Mouse (Mus musculus) liver, embryonic 11.5 days (tissue): ENCODE measurements around the gene Cd180. TPM values are rescaled to one million over a fixed set of nuclear protein-coding genes. Genes with fewer than 3 reads are reported as not detected.

Experiments
- ATAC-seq: fragments of 200-750 bp; cut with Nextera tagmentation; replicated peaks from 2 replicates; pipeline ENCODE4 v1.8.0; 2017; ENCODE audit warnings: moderate number of reproducible peaks, mild to moderate bottlenecking, moderate TSS enrichment, moderate library complexity; ENCODE audit not compliant: low FRiP score
- DNase-seq: peaks from one replicate; pipeline ENCODE4 v3.0.0-alpha.2; 2017; ENCODE audit warnings: low spot score
- H3K27ac ChIP-seq: fragments of 300-500 bp; sonication (generic); 2 replicates; pipeline ENCODE4 v1.5.1; 2014; ENCODE audit warnings: mild to moderate bottlenecking, low read depth, low read length, control low read depth
- H3K27me3 ChIP-seq: fragments of 300-500 bp; sonication (generic); replicated peaks from 2 replicates; pipeline ENCODE4 v1.6.1; 2014; ENCODE audit warnings: low read length, mixed read lengths; ENCODE audit not compliant: control insufficient read depth, insufficient read depth
- H3K36me3 ChIP-seq: fragments of 300-500 bp; sonication (generic); 2 replicates; pipeline ENCODE4 v1.6.1; 2014; ENCODE audit warnings: mild to moderate bottlenecking, low read length, moderate library complexity, mixed read lengths; ENCODE audit not compliant: control insufficient read depth, insufficient read depth
- H3K4me1 ChIP-seq: fragments of 300-500 bp; sonication (generic); replicated peaks from 2 replicates; pipeline ENCODE4 v1.6.1; 2014; ENCODE audit warnings: low read length, mixed read lengths; ENCODE audit not compliant: control insufficient read depth, insufficient read depth
- H3K4me2 ChIP-seq: fragments of 300-500 bp; sonication (generic); 2 replicates; pipeline ENCODE4 v1.6.1; 2014; ENCODE audit warnings: mild to moderate bottlenecking, control low read depth, moderate library complexity
- H3K4me3 ChIP-seq: fragments of 300-500 bp; sonication (generic); 2 replicates; pipeline ENCODE4 v1.5.1; 2014; ENCODE audit warnings: low read depth, low read length, control low read depth
- H3K9ac ChIP-seq: fragments of 300-500 bp; sonication (generic); 2 replicates; pipeline ENCODE4 v1.6.1; 2014; ENCODE audit warnings: low read depth, low read length, control low read depth
- H3K9me3 ChIP-seq: fragments of 300-500 bp; sonication (generic); 2 replicates; pipeline ENCODE4 v1.6.1; 2016; ENCODE audit warnings: low read length, inconsistent platforms, mixed read lengths; ENCODE audit not compliant: control insufficient read depth
- WGBS: fragments of 180-500 bp; shearing (Covaris S2); extraction: QIAGEN DNeasy Blood & Tissue Kit; methylation state at CpG from one replicate; pipeline ENCODE4 v1.1.7; 2014; 5-methylcytosine and 5-hydroxymethylcytosine counted together
- polyA plus RNA-seq: library from polyadenylated mRNA; unstranded; fragments of >200 nt; fragmentation: Nextera tagmentation; extraction: Ambion mirVana; gene quantifications from 2 replicates; pipeline ENCODE4 v1.2.1, GENCODE M21; 2014

The Cd180 gene
- polyA plus RNA-seq, 1 experiment from 2014 or later, result 1.7 TPM

DNA sequence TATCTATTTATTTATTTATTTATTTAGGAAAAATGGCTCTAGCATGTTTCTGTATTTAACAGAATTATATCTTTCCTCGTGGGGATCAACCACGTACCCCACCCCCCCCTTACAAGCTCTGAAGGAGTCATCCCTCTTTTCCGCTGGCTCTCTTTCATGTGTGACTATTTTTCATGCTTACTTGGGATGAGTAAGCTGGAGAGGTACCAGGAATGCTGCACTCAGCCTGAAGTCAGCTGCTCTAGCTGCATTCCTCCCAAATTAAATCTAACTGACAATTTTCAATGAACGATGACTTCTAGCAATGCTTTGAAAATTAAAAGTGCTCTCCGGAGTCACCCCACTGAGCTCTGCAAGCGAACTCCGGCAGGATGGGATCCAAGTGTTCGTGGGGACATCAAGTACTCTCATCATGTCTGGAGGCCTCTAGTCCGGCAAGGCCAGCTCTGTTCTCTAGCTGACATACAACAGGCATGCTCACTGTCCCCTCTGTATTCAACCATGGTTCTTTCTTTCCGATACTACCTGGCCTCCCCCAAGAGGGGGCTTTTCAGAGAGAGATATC is 93.4 kb downstream of the Cd180 start:
- WGBS, result 92% methylated on average over 10 of the region's 10 CpGs
- H3K4me2 ChIP-seq, result no peak overlapping the region
- H3K9ac ChIP-seq, result no peak overlapping the region
- DNase-seq, result no peak
- H3K27ac ChIP-seq, result no peak overlapping the region
- H3K36me3 ChIP-seq, result 0 out of 2 replicates have a peak, but pooled peaks cover 2% of the 10 kb centered on the region
- H3K27me3 ChIP-seq, result no peaks in the 10 kb centered on the region
- H3K4me1 ChIP-seq, result no peaks in the 10 kb centered on the region
- no peaks in the 10 kb centered on the region for H3K9me3 ChIP-seq
- H3K4me3 ChIP-seq, result no peak overlapping the region
- ATAC-seq, result no peak
